Mouse (Mus musculus): ENCODE measurements around the gene Pim3.

- TF ChIP-seq POLR2A (IDR thresholded peaks at IDR 0.05; ENCODE audit: extremely low read depth, insufficient read depth, low read length) (no peak), CTCF (IDR thresholded peaks at IDR 0.05; ENCODE audit: low read depth, low read length) (no peak)
Measured at GRCm38 (mm10) chr15:88858707-88859106, 3.3 kb upstream of the Pim3 start.
